Mouse (Mus musculus): ENCODE data around the gene Rreb1.

Gene Rreb1

GRCm38 (mm10) chr13:37779251-37779667 lies 1.1 kb downstream of the Rreb1 start:
- DNase-seq (ENCODE audit: low read depth, low spot score) = no peak

- DNase-seq (ENCODE audit: low read depth, low spot score) = no peak
Measured at GRCm38 (mm10) chr13:37781557-37781956, 3.4 kb downstream of the Rreb1 start.

- no peak for DNase-seq (ENCODE audit: low read depth, low spot score)
Measured at GRCm38 (mm10) chr13:37782144-37782543, 3.9 kb downstream of the Rreb1 start.

GRCm38 (mm10) chr13:37783676-37784075 lies 5.5 kb downstream of the Rreb1 start:
- DNase-seq (ENCODE audit: low read depth, low spot score) = no peak

GRCm38 (mm10) chr13:37784226-37784625 lies 6.0 kb downstream of the Rreb1 start:
- DNase-seq (ENCODE audit: low read depth, low spot score) = no peak

- DNase-seq (ENCODE audit: low read depth, low spot score) = no peak
Measured at GRCm38 (mm10) chr13:37792739-37793336, 14.6 kb downstream of the Rreb1 start.

- DNase-seq (ENCODE audit: low read depth, low spot score) = no peak
Measured at GRCm38 (mm10) chr13:37798811-37799210, 20.6 kb downstream of the Rreb1 start.

- no peak for DNase-seq (ENCODE audit: low read depth, low spot score)
Measured at GRCm38 (mm10) chr13:37799413-37799812, 21.2 kb downstream of the Rreb1 start.

- no peak for DNase-seq (ENCODE audit: low read depth, low spot score)
Measured at GRCm38 (mm10) chr13:37801101-37802075, 23.2 kb downstream of the Rreb1 start.

GRCm38 (mm10) chr13:37802246-37803003 lies 24.2 kb downstream of the Rreb1 start:
- DNase-seq (ENCODE audit: low read depth, low spot score) = no peak

GRCm38 (mm10) chr13:37803244-37803643 lies 25.0 kb downstream of the Rreb1 start:
- no peak for DNase-seq (ENCODE audit: low read depth, low spot score)

GRCm38 (mm10) chr13:37804023-37804422 lies 25.8 kb downstream of the Rreb1 start:
- no peak for DNase-seq (ENCODE audit: low read depth, low spot score)

GRCm38 (mm10) chr13:37815001-37815400 lies 36.8 kb downstream of the Rreb1 start:
- DNase-seq (ENCODE audit: low read depth, low spot score) = no peak

- no peak for DNase-seq (ENCODE audit: low read depth, low spot score)
Measured at GRCm38 (mm10) chr13:37816736-37817135, 38.5 kb downstream of the Rreb1 start.

GRCm38 (mm10) chr13:37821413-37821812 lies 43.2 kb downstream of the Rreb1 start:
- DNase-seq (ENCODE audit: low read depth, low spot score) = no peak

- DNase-seq (ENCODE audit: low read depth, low spot score) = no peak
Measured at GRCm38 (mm10) chr13:37824331-37824920, 46.2 kb downstream of the Rreb1 start.

GRCm38 (mm10) chr13:37824956-37825645 lies 46.9 kb downstream of the Rreb1 start:
- DNase-seq (ENCODE audit: low read depth, low spot score) = no peak

GRCm38 (mm10) chr13:37825646-37826280 lies 47.6 kb downstream of the Rreb1 start:
- no peak for DNase-seq (ENCODE audit: low read depth, low spot score)

- DNase-seq (ENCODE audit: low read depth, low spot score) = no peak
Measured at GRCm38 (mm10) chr13:37826281-37826993, 48.2 kb downstream of the Rreb1 start.

GRCm38 (mm10) chr13:37826994-37827262 lies 48.7 kb downstream of the Rreb1 start:
- no peak for DNase-seq (ENCODE audit: low read depth, low spot score)
